Mouse (Mus musculus): ENCODE results near the gene Adgrv1.

GRCm38 (mm10) chr13:81237947-81238346 lies 395.0 kb downstream of the Adgrv1 start:
- no peak for TF ChIP-seq TAL1 (IDR thresholded peaks at IDR 0.05; ENCODE audit: low read length)
- TF ChIP-seq GATA1 (IDR thresholded peaks at IDR 0.05; ENCODE audit: low read length) = no peak
